Mouse (Mus musculus) neural tube, embryonic 12.5 days (tissue): Measurements from ENCODE around the gene Acta1. TPM values are rescaled to one million over a fixed set of nuclear protein-coding genes. Genes with fewer than 3 reads are reported as not detected.

Experiments
- ATAC-seq: fragments of 200-750 bp; cut with Nextera tagmentation; 2 replicates; pipeline ENCODE4 v1.8.0; 2017; ENCODE audit warnings: low read depth, mild to moderate bottlenecking, moderate TSS enrichment, moderate library complexity; ENCODE audit not compliant: low FRiP score
- H3K27ac ChIP-seq: fragments of 300-500 bp; sonication (generic); 2 replicates; pipeline ENCODE4 v1.5.1; 2016
- H3K27me3 ChIP-seq: fragments of 300-500 bp; sonication (generic); replicated peaks from 2 replicates; pipeline ENCODE4 v1.6.1; 2016; ENCODE audit warnings: mild to moderate bottlenecking
- H3K36me3 ChIP-seq: fragments of 300-500 bp; sonication (generic); 2 replicates; pipeline ENCODE4 v1.6.1; 2016; ENCODE audit warnings: mild to moderate bottlenecking
- H3K4me1 ChIP-seq: fragments of 300-500 bp; sonication (generic); 2 replicates; pipeline ENCODE4 v1.6.1; 2016
- H3K4me2 ChIP-seq: fragments of 300-500 bp; sonication (generic); replicated peaks from 2 replicates; pipeline ENCODE4 v1.6.1; 2016; ENCODE audit warnings: mild to moderate bottlenecking
- H3K4me3 ChIP-seq: fragments of 300-500 bp; sonication (generic); 2 replicates; pipeline ENCODE4 v1.5.1; 2016
- H3K9ac ChIP-seq: fragments of 300-500 bp; sonication (generic); 2 replicates; pipeline ENCODE4 v1.6.1; 2016; ENCODE audit warnings: mild to moderate bottlenecking
- H3K9me3 ChIP-seq: fragments of 300-500 bp; sonication (generic); 2 replicates; pipeline ENCODE4 v1.6.1; 2016; ENCODE audit warnings: mild to moderate bottlenecking
- WGBS: fragments of 180-500 bp; shearing (Covaris S2); methylation state at CpG from one replicate; pipeline ENCODE4 v1.1.7; 2016; 5-methylcytosine and 5-hydroxymethylcytosine counted together
- polyA plus RNA-seq: library from polyadenylated mRNA; unstranded; fragments of >200 nt; fragmentation: Nextera tagmentation; extraction: Ambion mirVana; gene quantifications from 2 replicates; pipeline ENCODE4 v1.2.1, GENCODE M21; 2016

Gene Acta1
- polyA plus RNA-seq, 1 experiment from 2014 or later = 56.3 TPM

DNA sequence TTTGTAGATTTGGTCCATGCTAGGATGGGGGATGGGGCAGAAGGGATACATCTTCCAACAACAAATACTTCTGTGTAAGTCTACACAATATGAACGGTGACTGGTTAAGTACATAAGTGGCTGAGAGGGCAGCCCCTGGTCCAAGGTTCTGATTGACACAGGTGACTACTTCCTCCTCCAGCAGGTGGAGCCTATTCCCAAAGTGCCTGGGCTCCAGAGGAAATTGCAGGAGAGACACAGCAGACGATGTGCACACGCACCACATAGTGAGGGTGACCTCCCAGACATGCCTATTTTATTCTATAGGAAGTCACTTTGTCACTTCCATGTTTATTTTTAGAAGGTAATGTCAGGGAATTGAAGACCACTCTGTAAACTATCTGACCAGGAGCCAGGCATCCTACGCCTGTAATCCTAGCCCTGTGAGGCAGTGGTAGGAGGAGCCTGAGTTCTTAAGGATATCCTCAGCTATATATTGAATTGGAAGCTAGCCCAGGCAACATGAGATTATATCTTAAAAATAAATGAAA is 13.7 kb downstream of the Acta1 start:
- H3K36me3 ChIP-seq = no peaks in the 10 kb centered on the region
- ATAC-seq = no peak
- H3K4me3 ChIP-seq = no peak overlapping the region
- 0 out of 2 replicates have a peak, but pooled peaks cover 9% of the 10 kb centered on the region for H3K27me3 ChIP-seq
- no peaks in the 10 kb centered on the region for H3K9me3 ChIP-seq
- H3K4me2 ChIP-seq = no peak overlapping the region
- peaks cover 13% of the 10 kb centered on the region for H3K4me1 ChIP-seq
- WGBS = 54% methylated on average over 4 of the region's 4 CpGs
- H3K9ac ChIP-seq = no peak overlapping the region
- no peak overlapping the region for H3K27ac ChIP-seq

- Histone ChIP-seq H3K4me3 (no peak overlapping the region), H3K27me3 (0 out of 2 replicates have a peak, but pooled peaks cover 9% of the 10 kb centered on the region), H3K27ac (no peak overlapping the region), H3K9me3 (no peaks in the 10 kb centered on the region), H3K4me1 (peaks cover 13% of the 10 kb centered on the region), H3K36me3 (no peaks in the 10 kb centered on the region), H3K9ac (no peak overlapping the region), H3K4me2 (no peak overlapping the region)
- WGBS = 69% methylated on average over 10 of the region's 10 CpGs
- no peak for ATAC-seq
Measured at GRCm38 (mm10) chr8:123880271-123880670, 14.3 kb downstream of the Acta1 start.

DNA sequence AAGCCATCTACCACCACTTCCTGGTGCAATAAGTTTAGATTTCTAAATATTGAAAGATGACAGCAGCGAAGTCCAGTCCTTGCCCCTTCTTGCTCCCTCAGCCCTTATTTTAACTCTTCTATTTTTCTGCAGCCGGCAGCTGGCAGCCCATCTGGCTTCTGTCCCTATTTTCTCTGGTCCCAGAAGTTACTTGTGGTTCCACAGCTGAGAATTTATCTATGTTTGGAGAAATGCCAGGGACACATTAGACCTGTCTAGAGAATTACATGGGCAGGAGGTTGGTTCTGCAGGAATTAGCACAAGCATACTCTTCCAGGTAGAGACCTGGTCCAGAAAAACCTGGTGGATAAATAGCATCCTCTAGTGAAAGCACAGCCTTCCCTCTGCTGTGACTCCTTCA is 16.7 kb downstream of the Acta1 start:
- Histone ChIP-seq H3K4me1 (no peaks in the 10 kb centered on the region), H3K9me3 (no peaks in the 10 kb centered on the region), H3K36me3 (no peaks in the 10 kb centered on the region), H3K9ac (no peak overlapping the region), H3K27me3 (no peaks in the 10 kb centered on the region), H3K4me2 (no peak overlapping the region), H3K4me3 (no peak overlapping the region), H3K27ac (no peak overlapping the region)
- no peak for ATAC-seq
- 83% methylated on average over 2 of the region's 2 CpGs for WGBS

- H3K9ac ChIP-seq = no peak overlapping the region
- H3K4me1 ChIP-seq = no peaks in the 10 kb centered on the region
- H3K27ac ChIP-seq = no peak overlapping the region
- H3K27me3 ChIP-seq = no peaks in the 10 kb centered on the region
- no peak for ATAC-seq
- H3K4me2 ChIP-seq = no peak overlapping the region
- 85% methylated on average over 11 of the region's 11 CpGs for WGBS
- H3K4me3 ChIP-seq = no peak overlapping the region
- H3K9me3 ChIP-seq = no peaks in the 10 kb centered on the region
- no peaks in the 10 kb centered on the region for H3K36me3 ChIP-seq
Measured at GRCm38 (mm10) chr8:123874324-123874723, 20.2 kb downstream of the Acta1 start.

DNA sequence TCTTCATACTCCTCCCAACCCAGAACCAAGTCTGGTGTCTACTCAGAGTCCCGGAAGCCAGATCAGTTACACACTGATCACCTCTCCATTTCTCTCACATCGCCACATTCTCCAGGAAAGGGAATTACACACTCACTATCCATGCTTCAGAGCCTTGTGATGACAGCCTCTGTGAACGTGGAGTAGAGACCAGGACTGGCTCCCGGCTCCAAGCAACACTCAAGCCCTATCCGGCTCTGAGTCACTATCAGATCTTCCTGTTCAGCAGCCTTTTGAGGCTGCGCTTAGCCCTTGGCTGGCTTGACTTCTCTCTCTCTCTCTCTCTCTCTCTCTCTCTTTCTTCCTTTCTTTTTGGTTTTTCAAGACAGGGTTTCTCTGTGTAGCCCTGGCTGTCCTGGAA is 21.2 kb downstream of the Acta1 start:
- 84% methylated on average over 6 of the region's 6 CpGs for WGBS
- no peak overlapping the region for H3K4me3 ChIP-seq
- H3K4me1 ChIP-seq = no peaks in the 10 kb centered on the region
- H3K4me2 ChIP-seq = no peak overlapping the region
- no peaks in the 10 kb centered on the region for H3K9me3 ChIP-seq
- H3K27ac ChIP-seq = no peak overlapping the region
- no peak overlapping the region for H3K9ac ChIP-seq
- no peaks in the 10 kb centered on the region for H3K36me3 ChIP-seq
- no peaks in the 10 kb centered on the region for H3K27me3 ChIP-seq
- ATAC-seq = no peak

- Histone ChIP-seq H3K27ac (no peak overlapping the region), H3K4me3 (no peak overlapping the region), H3K4me1 (no peaks in the 10 kb centered on the region), H3K36me3 (no peaks in the 10 kb centered on the region), H3K4me2 (no peak overlapping the region), H3K9ac (no peak overlapping the region), H3K27me3 (no peaks in the 10 kb centered on the region), H3K9me3 (no peaks in the 10 kb centered on the region)
- ATAC-seq = no peak
- 81% methylated on average over 9 of the region's 9 CpGs for WGBS
Measured at GRCm38 (mm10) chr8:123872048-123872447, 22.5 kb downstream of the Acta1 start.

DNA sequence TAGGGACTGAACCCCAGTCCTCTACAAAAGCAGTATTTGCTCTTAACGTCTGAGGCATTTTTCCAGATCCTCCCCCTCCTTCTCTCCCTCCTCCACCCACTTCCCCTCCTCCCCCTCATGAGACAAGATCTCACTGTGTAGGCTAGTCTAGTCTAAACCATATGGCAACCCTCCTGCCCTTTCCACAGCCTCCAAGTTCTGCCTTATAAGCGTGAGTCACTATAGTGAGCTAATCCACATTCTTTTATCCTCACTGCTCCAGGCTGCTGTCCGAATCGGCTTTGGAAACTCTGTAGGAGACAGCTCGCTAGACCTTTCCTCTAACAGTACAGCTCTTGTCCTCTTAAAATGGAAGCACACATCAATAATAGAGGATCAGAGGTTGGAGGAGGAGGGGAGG is 27.6 kb downstream of the Acta1 start:
- Histone ChIP-seq H3K27ac (no peak overlapping the region), H3K9me3 (no peaks in the 10 kb centered on the region), H3K4me1 (peaks cover 2% of the 10 kb centered on the region; the same call in 1 of the 2 replicates), H3K9ac (no peak overlapping the region), H3K27me3 (peaks cover 14% of the 10 kb centered on the region), H3K36me3 (no peaks in the 10 kb centered on the region), H3K4me3 (no peak overlapping the region), H3K4me2 (no peak overlapping the region)
- ATAC-seq = no peak
- WGBS = 40% methylated on average over 5 of the region's 5 CpGs

- peaks cover 22% of the 10 kb centered on the region for H3K27me3 ChIP-seq
- H3K9me3 ChIP-seq = no peaks in the 10 kb centered on the region
- H3K4me3 ChIP-seq = no peak overlapping the region
- no peak overlapping the region for H3K9ac ChIP-seq
- H3K4me1 ChIP-seq = peaks cover 2% of the 10 kb centered on the region; the same call in 1 of the 2 replicates
- no peak for ATAC-seq
- 81% methylated on average over 7 of the region's 7 CpGs for WGBS
- no peaks in the 10 kb centered on the region for H3K36me3 ChIP-seq
- H3K27ac ChIP-seq = no peak overlapping the region
- no peak overlapping the region for H3K4me2 ChIP-seq
Measured at GRCm38 (mm10) chr8:123865786-123866185, 28.8 kb downstream of the Acta1 start.

DNA sequence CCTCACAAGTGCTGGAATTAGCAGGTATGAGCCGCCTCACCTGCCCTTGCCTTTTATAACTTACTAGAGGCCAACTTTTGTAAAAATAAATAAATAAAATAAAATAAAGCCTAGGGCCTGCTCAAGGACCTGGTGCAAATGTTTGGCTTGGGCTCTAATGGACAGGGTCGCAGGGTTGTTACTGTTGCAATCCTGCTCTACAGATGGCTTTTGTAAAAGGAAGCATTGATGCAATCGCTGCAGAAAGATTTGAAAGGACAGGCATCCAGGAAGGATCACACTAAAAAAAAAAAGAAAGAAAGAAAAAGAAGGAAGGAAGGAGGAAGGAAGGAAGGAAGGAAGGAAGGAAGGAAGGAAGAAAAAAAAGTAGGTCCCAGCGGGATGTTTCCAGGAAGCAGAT is 34.2 kb downstream of the Acta1 start:
- Histone ChIP-seq H3K36me3 (no peaks in the 10 kb centered on the region), H3K4me1 (peaks cover 11% of the 10 kb centered on the region), H3K9me3 (no peaks in the 10 kb centered on the region), H3K27ac (no peak overlapping the region), H3K27me3 (peaks cover 24% of the 10 kb centered on the region), H3K4me3 (no peak overlapping the region), H3K9ac (no peak overlapping the region), H3K4me2 (peak overlapping the region; percentile 81)
- WGBS = 72% methylated on average over 4 of the region's 4 CpGs
- no peak for ATAC-seq

DNA sequence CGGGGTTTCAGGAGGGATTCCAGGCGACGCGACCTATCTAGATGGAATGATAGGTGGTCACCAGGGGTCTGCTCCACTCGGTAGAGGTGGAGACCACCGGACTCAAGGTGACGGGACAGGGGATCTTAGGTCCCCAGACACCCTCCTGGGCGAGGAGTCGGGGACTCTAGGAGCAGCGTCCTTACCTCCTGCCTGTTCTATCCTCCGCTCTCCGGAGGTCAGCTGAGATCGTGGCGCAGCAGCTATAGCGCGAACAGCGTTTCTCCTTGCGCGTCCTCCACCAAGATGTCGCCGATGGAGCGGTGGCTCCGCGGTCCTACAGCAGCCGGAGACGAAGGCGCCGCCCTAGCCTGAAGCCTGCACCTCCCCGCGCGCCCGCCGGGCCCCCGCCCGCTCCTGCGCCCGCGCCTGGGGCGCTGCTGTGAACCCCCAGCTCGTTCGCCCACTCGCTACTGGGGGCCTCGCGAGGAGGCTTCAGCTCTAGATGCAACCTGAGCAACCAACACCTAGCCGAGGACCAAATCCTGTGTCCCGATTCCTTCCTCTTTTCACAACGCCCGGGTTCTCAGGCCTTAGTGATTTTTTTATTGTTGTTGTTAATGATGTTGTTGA is 34.8 kb downstream of the Acta1 start, which contains the start of gene Ccsap:
Gene Ccsap (minus strand): TSS at position 562 of the 612 bp plus-strand sequence.
- Histone ChIP-seq H3K36me3 (no peaks in the 10 kb centered on the region), H3K27ac (peak within 1 kb of the TSS; percentile 51), H3K4me2 (peak within 1 kb of the TSS; percentile 81), H3K4me3 (peak within 1 kb of the TSS; percentile 90), H3K27me3 (peaks cover 24% of the 10 kb centered on the region), H3K9me3 (no peaks in the 10 kb centered on the region), H3K9ac (peak within 1 kb of the TSS; percentile 79), H3K4me1 (peaks cover 11% of the 10 kb centered on the region)
- WGBS = 1% methylated on average over 48 of the region's 48 CpGs
- peak; percentile 71 for ATAC-seq

DNA sequence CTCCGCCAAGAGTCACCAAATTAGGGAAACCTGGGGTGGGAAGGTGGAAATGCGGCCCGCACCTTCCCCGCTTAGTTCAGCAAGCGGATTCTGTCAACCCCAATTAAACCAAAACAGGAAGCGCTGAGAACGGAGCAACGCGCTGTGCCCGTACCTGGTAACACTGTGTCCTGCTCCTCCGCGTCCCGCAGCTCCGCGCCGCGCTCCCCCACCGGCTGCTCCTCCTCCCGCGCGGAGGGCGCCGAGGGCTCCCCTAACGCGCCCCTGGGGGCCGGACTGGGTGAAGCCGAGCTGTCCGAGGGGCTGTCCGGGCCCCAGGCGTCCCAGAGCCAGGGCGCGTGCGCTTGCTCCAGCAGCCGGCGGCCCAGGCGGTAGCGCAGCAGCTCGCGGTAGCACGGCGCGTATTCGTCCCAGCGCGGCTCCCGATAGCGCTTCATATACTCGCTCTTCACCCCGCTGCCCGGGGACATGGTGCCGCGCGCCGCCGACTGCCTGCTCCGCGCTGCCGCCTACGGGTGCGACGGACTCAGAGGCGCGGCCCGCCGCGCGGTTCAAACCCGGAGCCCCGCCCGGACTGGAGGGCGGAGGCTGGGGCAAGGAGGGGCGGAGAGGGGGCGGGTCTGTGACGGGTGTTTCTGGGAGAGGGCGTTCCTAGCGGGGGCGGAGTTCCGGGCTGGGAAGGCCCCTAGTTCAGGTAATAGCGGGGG is 35.5 kb downstream of the Acta1 start:
- Histone ChIP-seq H3K4me3 (peak overlapping the region; percentile 90), H3K9ac (peak overlapping the region; percentile 79), H3K27me3 (peaks cover 22% of the 10 kb centered on the region), H3K36me3 (no peaks in the 10 kb centered on the region), H3K9me3 (no peaks in the 10 kb centered on the region), H3K4me2 (peak overlapping the region; percentile 81), H3K27ac (peak overlapping the region; percentile 51; the same call in 1 of the 2 replicates), H3K4me1 (peaks cover 9% of the 10 kb centered on the region)
- peak; percentile 93 for ATAC-seq
- under 1% methylated on average over 78 of the region's 79 CpGs for WGBS

DNA sequence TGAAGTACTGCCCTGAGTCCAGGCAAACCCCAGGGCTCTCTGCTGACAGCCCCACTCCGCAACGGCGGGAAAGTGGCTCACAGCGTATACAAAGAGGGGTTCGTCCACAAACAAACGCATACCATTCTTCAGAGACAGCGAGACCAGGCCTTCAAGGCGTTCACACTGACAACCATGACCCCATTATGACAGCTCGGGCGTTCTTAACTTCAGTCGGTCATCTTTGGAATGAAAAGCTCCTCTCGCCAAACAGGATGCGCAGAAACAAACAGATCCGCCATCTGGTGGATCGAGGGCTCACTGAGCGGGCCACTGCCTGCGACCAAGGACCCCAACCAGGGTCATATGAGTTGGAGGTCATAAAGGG is 36.0 kb downstream of the Acta1 start:
- ATAC-seq = peak; percentile 27; the same call in 1 of the 2 replicates
- Histone ChIP-seq H3K9ac (peak overlapping the region; percentile 79), H3K9me3 (no peaks in the 10 kb centered on the region), H3K27ac (no peak overlapping the region), H3K4me3 (peak overlapping the region; percentile 90), H3K36me3 (no peaks in the 10 kb centered on the region), H3K27me3 (peaks cover 17% of the 10 kb centered on the region), H3K4me1 (peaks cover 9% of the 10 kb centered on the region), H3K4me2 (peak overlapping the region; percentile 81)
- WGBS = under 1% methylated on average over 17 of the region's 17 CpGs
